Mouse (Mus musculus) left cerebral cortex, adult 9 months (tissue): ENCODE results near the gene Mcm6.
"Not testable (repeated sequence)": the region's sequence is repeated elsewhere in the genome, so short reads cannot be mapped to it uniquely, and the experiment has no call there.

Source experiments
- DNase-seq, 2 experiments: peaks; one replicate each; pipeline ENCODE4 v3.0.0; 2022; ENCODE audit warnings: low spot score in 2 of 2

Gene Mcm6

GRCm38 (mm10) chr1:128330313-128330712 is 29.2 kb downstream of the Mcm6 start:
- DNase-seq: no peak

- DNase-seq: no peak
Measured at GRCm38 (mm10) chr1:128328218-128328617, 31.2 kb downstream of the Mcm6 start, which contains the start of gene Lct. Gene Lct, minus strand, starts transcription at chr1:128328318.

- DNase-seq: no peak
Measured at GRCm38 (mm10) chr1:128327165-128327564, 32.3 kb downstream of the Mcm6 start.

GRCm38 (mm10) chr1:128324776-128325175 is 34.7 kb downstream of the Mcm6 start:
- DNase-seq: no peak

- no peak for DNase-seq
Measured at GRCm38 (mm10) chr1:128323026-128323643, 36.3 kb downstream of the Mcm6 start.

- DNase-seq: not testable (repeated sequence)
Measured at GRCm38 (mm10) chr1:128319266-128319665, 40.2 kb downstream of the Mcm6 start.

GRCm38 (mm10) chr1:128314665-128315064 is 44.8 kb downstream of the Mcm6 start:
- DNase-seq: no peak

GRCm38 (mm10) chr1:128309043-128309442 is 50.4 kb downstream of the Mcm6 start:
- DNase-seq: no peak

GRCm38 (mm10) chr1:128303900-128304299 is 55.6 kb downstream of the Mcm6 start:
- DNase-seq: peak in 1 of 2 experiments; percentile 10

GRCm38 (mm10) chr1:128295717-128296528 is 63.5 kb downstream of the Mcm6 start:
- no peak for DNase-seq

GRCm38 (mm10) chr1:128295296-128295695 is 64.2 kb downstream of the Mcm6 start:
- no peak for DNase-seq

GRCm38 (mm10) chr1:128293524-128293923 is 65.9 kb downstream of the Mcm6 start:
- DNase-seq: no peak

GRCm38 (mm10) chr1:128290295-128290694 is 69.2 kb downstream of the Mcm6 start:
- DNase-seq: no peak

GRCm38 (mm10) chr1:128285136-128285535 is 74.3 kb downstream of the Mcm6 start:
- DNase-seq: no peak

- DNase-seq: no peak
Measured at GRCm38 (mm10) chr1:128284157-128284690, 75.2 kb downstream of the Mcm6 start.

GRCm38 (mm10) chr1:128282924-128283323 is 76.5 kb downstream of the Mcm6 start:
- no peak for DNase-seq

GRCm38 (mm10) chr1:128281753-128282152 is 77.7 kb downstream of the Mcm6 start:
- no peak for DNase-seq
